Comparison of ENCODE assay signal across 15 mouse cellular contexts in the genomic region with DNA sequence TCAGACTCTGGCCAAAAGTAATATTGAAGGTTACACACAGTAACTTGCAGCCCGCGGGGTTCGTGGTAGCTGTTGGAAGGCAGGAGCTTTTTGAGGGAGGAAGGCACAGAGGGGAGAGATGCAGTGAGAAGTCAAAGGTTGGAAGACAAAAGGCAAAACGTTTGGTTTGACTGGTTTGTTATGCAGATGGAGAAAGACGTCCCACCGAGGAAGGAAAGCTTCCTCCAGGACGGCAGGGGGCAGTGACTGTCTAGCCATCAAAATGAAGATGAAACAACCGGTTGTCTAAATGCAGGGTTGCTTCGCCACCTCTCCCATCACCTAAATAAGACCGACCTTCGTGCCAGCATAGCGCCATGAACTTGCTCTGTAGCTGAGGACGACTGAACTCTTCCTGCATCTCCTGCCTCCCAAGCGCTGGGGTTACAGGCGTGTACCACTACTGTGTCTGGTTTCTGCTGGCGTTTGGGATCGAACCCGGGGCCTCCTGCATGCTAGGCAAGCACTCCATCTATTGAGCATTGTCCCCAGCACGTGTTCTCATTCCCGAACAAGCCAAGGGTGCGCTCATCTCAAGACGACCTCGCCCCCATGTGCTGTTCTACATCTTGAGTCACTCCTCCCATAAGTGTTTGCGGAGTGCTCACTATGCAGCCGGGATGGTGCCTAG.
"Had no signal": no experiment of that assay in that cellular context is flagged by ENCODE, and none has a peak within 500 bp of the region (broad histone marks: within the 10 kb centered on the region; RNA-seq: fewer than 3 reads in every experiment).

No protein-coding gene starts in this region.

- H3K36me3 ChIP-seq: liver, embryonic 13.5 days had no signal

- H3K9me3 ChIP-seq: liver, embryonic 13.5 days had no signal

- H3K4me1 ChIP-seq: liver, embryonic 13.5 days had no signal

- H3K4me2 ChIP-seq: liver, embryonic 13.5 days had no signal

- H3K4me3 ChIP-seq: left cerebral cortex, adult 2 months; liver, embryonic 13.5 days had no signal

- H3K27ac ChIP-seq: left cerebral cortex, adult 2 months; liver, embryonic 13.5 days; macrophage; stomach, postnatal 0 days had no signal

- DNase-seq: kidney, adult 2 months; kidney, postnatal 10 days; kidney, postnatal 36 days; layer of hippocampus, postnatal 36 days; liver, embryonic 13.5 days; lung, adult 2 months; lung, postnatal 14 days; midbrain, embryonic 14.5 days; right cerebral cortex, postnatal 14 days; right cerebral cortex, postnatal 4 days; thymus, adult 2 months; thymus, postnatal 14 days had no signal

- H3K9ac ChIP-seq: liver, embryonic 13.5 days had no signal
